Mouse (Mus musculus): ENCODE results near the gene Hrg.
"Not testable (repeated sequence)": the region's sequence is repeated elsewhere in the genome, so short reads cannot be mapped to it uniquely, and the experiment has no call there.

Gene Hrg

DNA sequence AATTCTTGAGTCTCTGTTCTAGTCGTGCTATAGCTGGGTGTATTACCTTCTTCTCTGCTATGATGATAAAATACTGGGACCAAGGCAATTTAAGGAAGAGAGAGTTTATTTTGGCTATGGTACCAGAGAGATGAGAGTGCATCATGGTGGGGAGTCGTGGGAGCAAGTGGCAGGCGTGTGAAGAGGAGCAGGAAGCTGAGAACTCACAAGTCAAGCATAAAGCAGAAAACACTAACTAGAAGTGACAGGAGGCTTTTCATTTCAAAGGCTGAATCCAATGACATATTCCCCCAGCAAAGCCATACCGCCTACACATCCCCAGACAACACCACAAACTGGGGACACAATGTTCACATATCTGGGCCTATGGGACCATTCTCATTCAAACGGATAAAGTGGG lies 11.4 kb downstream of the Hrg start:
- no peak for DNase-seq

DNA sequence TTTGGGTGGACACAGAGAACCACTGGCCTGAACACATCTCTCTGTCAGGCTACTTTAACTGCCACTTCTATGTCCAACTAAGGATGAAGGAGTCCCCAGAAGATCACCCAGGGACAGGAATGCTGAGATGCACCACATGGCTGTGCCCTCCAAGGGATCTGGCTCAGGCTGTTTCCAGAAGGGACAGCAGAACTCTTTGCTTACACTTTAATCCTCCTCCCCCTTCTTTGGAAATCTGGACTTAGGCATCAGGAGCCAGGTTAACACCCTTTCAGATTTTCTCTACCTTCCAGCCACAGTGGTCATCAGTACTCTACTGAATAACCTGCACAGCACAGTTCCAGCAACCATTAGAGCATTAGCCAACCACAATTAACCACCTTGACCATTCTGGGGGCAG lies 12.4 kb downstream of the Hrg start:
- no peak for DNase-seq

DNA sequence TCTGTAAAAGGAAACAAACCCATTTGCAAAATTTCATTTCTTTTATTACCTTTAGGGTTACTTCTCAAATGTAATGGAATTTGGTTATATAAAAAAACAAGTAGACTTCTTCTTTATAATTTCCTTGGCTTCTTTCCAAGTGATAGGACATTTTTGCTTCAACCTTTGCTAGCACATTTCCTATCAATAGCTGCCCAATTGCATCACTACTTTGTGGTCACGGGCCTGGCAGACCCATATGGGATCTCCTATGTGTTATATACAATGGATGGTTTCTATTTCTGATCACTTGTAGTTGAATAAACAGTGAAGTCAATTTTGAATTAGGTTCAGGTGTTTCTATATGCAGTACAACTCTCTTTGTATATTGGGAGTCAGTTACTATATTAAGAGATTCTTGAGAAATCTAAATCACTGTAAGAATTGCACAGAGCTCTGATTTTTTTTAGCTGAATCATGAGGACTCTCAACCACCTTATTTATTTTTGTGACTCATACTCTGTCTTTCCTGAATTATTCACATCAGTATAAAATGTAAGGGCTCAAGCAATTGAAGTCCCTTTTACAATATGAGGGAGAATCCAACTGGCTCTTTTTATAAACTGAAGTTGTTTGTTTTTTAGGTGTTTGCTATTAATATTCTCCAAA lies 16.6 kb downstream of the Hrg start:
- DNase-seq: no peak

DNA sequence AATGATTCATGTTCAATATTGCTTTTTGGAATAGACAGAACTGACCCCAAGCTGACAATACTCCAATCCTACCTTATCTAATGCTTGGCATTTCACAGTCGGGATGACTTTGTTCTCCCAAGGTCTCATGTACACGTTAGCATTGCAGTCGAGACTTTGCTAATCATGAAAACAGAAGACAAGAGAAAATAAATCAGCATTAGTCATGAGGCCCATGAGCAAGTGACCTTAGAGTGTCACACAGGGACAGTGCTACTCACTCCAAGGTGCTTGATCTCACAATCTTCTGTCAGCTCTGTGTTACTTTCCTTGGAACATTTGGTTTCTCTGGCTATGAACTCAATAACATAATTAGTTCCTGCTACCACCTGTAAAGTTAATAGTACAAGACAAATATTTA lies 46.1 kb downstream of the Hrg start:
- not testable (repeated sequence) for DNase-seq
